21 mouse cellular contexts compared by ENCODE assay signal in the genomic region with DNA sequence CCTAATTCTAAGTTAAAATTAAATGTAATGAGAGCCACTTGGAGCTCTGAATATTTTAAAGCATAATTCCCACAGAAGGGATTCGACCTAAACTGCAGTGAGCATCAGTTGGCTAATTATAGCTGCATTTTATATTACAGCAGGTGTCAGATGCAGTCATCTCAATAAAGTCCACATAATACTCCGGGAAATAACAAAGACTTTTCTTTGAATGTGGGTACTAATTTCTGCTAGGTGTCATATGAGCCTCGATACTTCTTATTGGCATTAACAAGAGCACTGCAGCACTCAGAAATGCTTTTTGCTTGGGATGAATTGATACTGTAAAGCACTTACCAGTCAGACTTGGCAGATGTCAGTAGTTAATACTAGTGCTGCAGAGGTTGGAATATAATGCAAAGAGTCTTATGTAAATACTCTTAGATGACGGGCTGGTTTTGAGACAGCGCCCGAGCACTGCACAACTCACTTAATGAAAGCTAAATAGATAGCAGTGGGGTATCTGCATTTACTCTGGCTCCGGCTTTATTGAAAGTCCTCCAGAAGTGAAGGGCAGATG. TPM values are rescaled to one million over a fixed set of nuclear protein-coding genes. Genes with fewer than 3 reads are reported as not detected.
A peak's percentile ranks its signal among the peaks of the same experiment; 100 is the strongest.
DNase-seq lines count a peak whose midpoint lies in the region; ATAC-seq lines count a peak whose summit lies in the region.
"Had no signal": no experiment of that assay in that cellular context is flagged by ENCODE, and none has a peak within 500 bp of the region (broad histone marks: within the 10 kb centered on the region; RNA-seq: fewer than 3 reads in every experiment).

No protein-coding gene starts in this region.

- no peak for ATAC-seq in lung, embryonic 16.5 days (ENCODE audit: low read depth)
- peak; percentile 85 for ATAC-seq in forebrain, embryonic 13.5 days
- peak; percentile 65 for ATAC-seq in forebrain, embryonic 16.5 days
- ATAC-seq in midbrain, embryonic 15.5 days (replicated peaks): peak; percentile 89

- no peak overlapping the region for H3K4me3 ChIP-seq in lung, embryonic 16.5 days (ENCODE audit: low read length)
- H3K4me3 ChIP-seq in forebrain, embryonic 13.5 days: no peak overlapping the region
- H3K4me3 ChIP-seq in forebrain, embryonic 16.5 days (replicated peaks; ENCODE audit: low read length): no peak overlapping the region
- 0 out of 2 replicates have a peak overlapping the region, but pooled peaks have one; percentile 4 for H3K4me3 ChIP-seq in midbrain, embryonic 15.5 days
- H3K4me3 ChIP-seq: embryonic facial prominence, embryonic 13.5 days; left cerebral cortex, adult 2 months; limb, embryonic 10.5 days; megakaryocyte, embryonic 14.5 days had no signal

- no peak overlapping the region for H3K9ac ChIP-seq in lung, embryonic 16.5 days (ENCODE audit: low read length)
- H3K9ac ChIP-seq in forebrain, embryonic 13.5 days: no peak overlapping the region
- H3K9ac ChIP-seq in forebrain, embryonic 16.5 days (replicated peaks; ENCODE audit: low read depth, low read length): no peak overlapping the region
- no peak overlapping the region for H3K9ac ChIP-seq in midbrain, embryonic 15.5 days
- H3K9ac ChIP-seq: embryonic facial prominence, embryonic 13.5 days had no signal

- H3K9me3 ChIP-seq in lung, embryonic 16.5 days (ENCODE audit: control insufficient read depth, low read length): no peaks in the 10 kb centered on the region
- no peaks in the 10 kb centered on the region for H3K9me3 ChIP-seq in forebrain, embryonic 13.5 days (replicated peaks)
- H3K9me3 ChIP-seq in forebrain, embryonic 16.5 days (ENCODE audit: control insufficient read depth, low read length): no peaks in the 10 kb centered on the region
- no peaks in the 10 kb centered on the region for H3K9me3 ChIP-seq in midbrain, embryonic 15.5 days
- H3K9me3 ChIP-seq: embryonic facial prominence, embryonic 13.5 days; limb, embryonic 10.5 days; megakaryocyte, embryonic 14.5 days had no signal

- DNase-seq in lung, adult 18-20 months: no peak
- DNase-seq in B cell, adult 2 months: no peak
- DNase-seq in layer of hippocampus, adult 11-12 months (ENCODE audit: low spot score): no peak
- no peak for DNase-seq in layer of hippocampus, adult 18-20 months (ENCODE audit: low spot score in 2 of 2)
- DNase-seq: adrenal gland, adult 2 months; cerebellum, adult 9-10 months; gastrocnemius, postnatal 36 days; kidney, adult 2 months; kidney, postnatal 10 days; layer of hippocampus, adult 9-11 months; lung, adult 2 months had no signal

- peak overlapping the region; percentile 12; the same call in 1 of the 2 replicates for H3K4me2 ChIP-seq in lung, embryonic 16.5 days (ENCODE audit: low read depth, low read length)
- peak overlapping the region; percentile 28 for H3K4me2 ChIP-seq in forebrain, embryonic 13.5 days
- H3K4me2 ChIP-seq in forebrain, embryonic 16.5 days (ENCODE audit: low read length): peak overlapping the region; percentile 17
- peak overlapping the region; percentile 29 for H3K4me2 ChIP-seq in midbrain, embryonic 15.5 days
- H3K4me2 ChIP-seq: embryonic facial prominence, embryonic 13.5 days; liver, embryonic 11.5 days had no signal

- H3K27ac ChIP-seq in lung, embryonic 16.5 days (ENCODE audit: low read length): no peak overlapping the region
- H3K27ac ChIP-seq in forebrain, embryonic 13.5 days: 0 out of 2 replicates have a peak overlapping the region, but pooled peaks have one; percentile 10
- no peak overlapping the region for H3K27ac ChIP-seq in forebrain, embryonic 16.5 days (ENCODE audit: low read length)
- peak overlapping the region; percentile 27; the same call in 1 of the 2 replicates for H3K27ac ChIP-seq in midbrain, embryonic 15.5 days
- H3K27ac ChIP-seq: embryonic facial prominence, embryonic 13.5 days; left cerebral cortex, adult 2 months; limb, embryonic 10.5 days; stomach, postnatal 0 days had no signal

- no peaks in the 10 kb centered on the region for H3K27me3 ChIP-seq in lung, embryonic 16.5 days (ENCODE audit: control insufficient read depth, insufficient read depth, low read depth, low read length)
- peaks cover 3% of the 10 kb centered on the region; the same call in 1 of the 2 replicates for H3K27me3 ChIP-seq in forebrain, embryonic 13.5 days
- no peaks in the 10 kb centered on the region for H3K27me3 ChIP-seq in forebrain, embryonic 16.5 days (replicated peaks; ENCODE audit: control insufficient read depth, insufficient read depth, low read length)
- no peaks in the 10 kb centered on the region for H3K27me3 ChIP-seq in midbrain, embryonic 15.5 days (replicated peaks)
- H3K27me3 ChIP-seq: embryonic facial prominence, embryonic 13.5 days; megakaryocyte, embryonic 14.5 days had no signal

- H3K4me1 ChIP-seq in lung, embryonic 16.5 days (replicated peaks; ENCODE audit: control insufficient read depth, insufficient read depth, low read length): no peaks in the 10 kb centered on the region; the same call in 1 of the 2 replicates
- peaks cover 19% of the 10 kb centered on the region for H3K4me1 ChIP-seq in forebrain, embryonic 13.5 days
- H3K4me1 ChIP-seq in forebrain, embryonic 16.5 days (replicated peaks; ENCODE audit: control insufficient read depth, insufficient read depth, low read length): peaks cover 10% of the 10 kb centered on the region
- peaks cover 22% of the 10 kb centered on the region for H3K4me1 ChIP-seq in midbrain, embryonic 15.5 days
- H3K4me1 ChIP-seq: embryonic facial prominence, embryonic 13.5 days; limb, embryonic 10.5 days; megakaryocyte, embryonic 14.5 days had no signal

- H3K36me3 ChIP-seq in lung, embryonic 16.5 days (ENCODE audit: control insufficient read depth, insufficient read depth, low read length): no peaks in the 10 kb centered on the region
- H3K36me3 ChIP-seq in forebrain, embryonic 13.5 days (ENCODE audit: poor library complexity, severe bottlenecking): no peaks in the 10 kb centered on the region
- H3K36me3 ChIP-seq in forebrain, embryonic 16.5 days (ENCODE audit: control insufficient read depth, insufficient read depth): no peaks in the 10 kb centered on the region
- no peaks in the 10 kb centered on the region for H3K36me3 ChIP-seq in midbrain, embryonic 15.5 days (replicated peaks)
- H3K36me3 ChIP-seq: embryonic facial prominence, embryonic 13.5 days; limb, embryonic 10.5 days had no signal

- WGBS in lung, embryonic 16.5 days: 37% methylated on average over 7 of the region's 7 CpGs
- WGBS in forebrain, embryonic 13.5 days: 25% methylated on average over 7 of the region's 7 CpGs
- WGBS in forebrain, embryonic 16.5 days: 21% methylated on average over 7 of the region's 7 CpGs
- WGBS in midbrain, embryonic 15.5 days: 25% methylated on average over 7 of the region's 7 CpGs

RNA-seq across cellular contexts. Expression of a gene that starts 42.0 kb away (rescaled TPM):
- 211 and 218 TPM in 2 replicates for polyA plus RNA-seq in lung, embryonic 16.5 days (2015; fragmentation: Nextera tagmentation; extraction: Ambion mirVana)
- 58.5 and 65.7 TPM in 2 replicates for polyA plus RNA-seq in forebrain, embryonic 13.5 days (2015; fragmentation: Nextera tagmentation; extraction: Ambion mirVana)
- polyA plus RNA-seq in forebrain, embryonic 16.5 days (2015; fragmentation: Nextera tagmentation; extraction: Ambion mirVana): 47.7 and 49.8 TPM in 2 replicates
- 43.7 and 46.2 TPM in 2 replicates for polyA plus RNA-seq in midbrain, embryonic 15.5 days (2015; fragmentation: Nextera tagmentation; extraction: Ambion mirVana)
- total RNA-seq in layer of hippocampus, adult 18-20 months (2021): 10 to 100 TPM; 19.7 to 20.2 TPM

Comparison
In these comparisons a context has a peak if more than half of its experiments do, and no peak if none do; other contexts are left out.
1. H3K27ac ChIP-seq: peak in forebrain, embryonic 13.5 days (single experiment) and midbrain, embryonic 15.5 days (single experiment); none in lung, embryonic 16.5 days (single experiment) and forebrain, embryonic 16.5 days (single experiment).
2. Peak in every context shown above with its lines, with median percentiles within 50 percentile points of each other: H3K4me2 ChIP-seq.